Mouse (Mus musculus) heart, adult 9 months (tissue): ENCODE data around the gene Gtf2a2.

Source experiments
- DNase-seq, 2 experiments: peaks; one replicate each; pipeline ENCODE4 v3.0.0; 2022; ENCODE audit warnings: low spot score in 2 of 2

The Gtf2a2 gene

DNA sequence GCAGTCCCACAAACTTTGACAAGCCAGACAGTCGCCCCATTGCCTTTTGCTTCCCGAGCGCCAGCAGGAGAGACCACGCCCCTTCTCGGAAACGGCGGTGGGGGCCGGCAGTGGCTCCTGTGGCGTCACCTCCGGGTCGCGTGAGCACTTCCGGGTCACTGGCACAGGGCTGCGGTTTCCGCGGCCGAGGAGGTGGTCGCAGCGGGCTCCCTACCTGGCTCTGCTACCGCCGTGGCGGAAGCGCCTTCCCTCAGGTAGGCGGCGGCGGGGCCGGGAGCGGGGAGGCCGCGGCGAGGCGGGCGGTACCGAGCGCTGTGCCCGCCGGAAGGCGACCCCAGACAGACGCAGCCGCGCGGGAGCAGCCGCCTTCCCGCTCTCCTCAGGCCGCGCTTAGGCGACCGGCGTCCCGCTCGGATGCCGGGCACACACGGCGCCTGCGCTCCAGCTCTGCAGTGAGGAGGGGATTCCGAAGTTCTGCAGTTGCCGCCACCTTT is at the start of gene Gtf2a2:
Gene Gtf2a2 (plus strand): TSS at position 143 of the 494 bp plus-strand sequence.
- DNase-seq: peak; percentile 90 to 91

DNA sequence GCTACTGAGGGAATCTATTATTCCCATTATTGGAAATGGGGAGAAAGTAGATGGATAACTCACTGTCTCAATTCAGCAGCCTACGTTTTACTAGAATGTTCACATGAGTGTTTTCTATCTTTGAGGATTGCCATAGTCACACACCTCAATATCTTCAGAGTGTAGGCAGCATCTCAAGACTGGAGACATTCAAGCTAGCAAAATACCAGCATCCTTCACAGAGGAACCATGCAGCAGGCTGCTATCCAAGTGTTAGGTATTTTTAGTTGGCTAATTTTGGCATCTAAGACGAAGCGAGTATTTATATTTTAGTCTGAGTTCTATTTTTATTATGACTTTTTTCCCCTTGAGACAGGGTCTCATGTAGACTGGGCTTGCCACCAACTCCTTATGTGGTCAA is 48.0 kb upstream of the Gtf2a2 start:
- peak; percentile 6 to 17 for DNase-seq

DNA sequence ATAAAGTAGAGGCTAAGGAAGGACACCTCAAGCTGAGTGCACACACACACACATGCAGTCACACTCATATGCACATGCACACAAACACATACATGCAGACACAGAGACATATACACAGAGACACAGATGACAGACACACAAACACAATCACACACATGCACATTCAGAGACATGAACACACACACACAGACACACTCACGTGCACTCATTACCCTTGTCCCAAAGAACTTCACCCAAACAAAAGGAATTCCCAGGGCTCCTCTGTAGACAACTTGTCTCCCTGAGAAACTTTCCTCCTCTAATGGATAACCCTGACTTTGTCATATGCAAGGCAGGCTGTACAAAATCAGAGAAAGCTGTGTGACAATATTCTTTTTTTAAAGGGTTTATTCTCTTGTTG is 26.8 kb upstream of the Gtf2a2 start:
- DNase-seq: no peak

DNA sequence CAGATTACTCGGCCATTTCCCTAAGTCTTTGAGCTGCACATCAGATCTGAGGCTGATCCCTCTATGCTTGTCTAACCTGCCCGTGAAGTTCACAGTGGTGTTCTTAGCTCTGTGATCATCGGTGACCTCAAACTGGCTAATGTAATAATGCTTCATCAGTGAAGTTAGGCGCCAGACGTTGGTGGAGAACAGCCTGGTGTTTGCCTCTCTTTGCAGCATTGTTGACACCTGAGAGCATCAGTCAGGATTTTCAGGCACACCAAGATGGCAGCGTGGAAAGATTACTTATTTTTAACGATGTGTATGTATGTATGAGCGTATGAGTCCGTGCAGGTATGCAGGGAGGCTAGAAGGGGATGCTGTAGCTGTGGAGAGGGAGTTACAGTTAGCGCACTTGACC is 26.3 kb upstream of the Gtf2a2 start:
- DNase-seq: no peak

DNA sequence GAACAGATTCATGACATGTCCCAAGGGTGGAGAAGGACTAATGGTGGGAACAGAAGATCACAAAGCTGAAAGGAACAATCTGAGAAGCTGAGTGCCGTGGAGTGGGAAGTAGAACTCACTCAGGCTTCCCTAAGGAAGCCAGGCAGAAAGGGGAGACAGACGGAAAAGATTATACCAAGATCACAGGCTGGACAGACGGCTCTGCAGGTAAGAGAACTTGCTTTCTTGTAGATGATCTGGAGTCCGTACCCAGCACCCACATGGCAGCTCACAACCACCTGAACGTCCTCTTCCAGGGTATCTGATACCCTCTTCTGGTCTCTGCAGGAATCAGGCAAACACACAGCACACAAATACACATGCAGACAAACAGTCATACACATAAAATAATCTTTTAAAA is 25.8 kb upstream of the Gtf2a2 start:
- DNase-seq: no peak

DNA sequence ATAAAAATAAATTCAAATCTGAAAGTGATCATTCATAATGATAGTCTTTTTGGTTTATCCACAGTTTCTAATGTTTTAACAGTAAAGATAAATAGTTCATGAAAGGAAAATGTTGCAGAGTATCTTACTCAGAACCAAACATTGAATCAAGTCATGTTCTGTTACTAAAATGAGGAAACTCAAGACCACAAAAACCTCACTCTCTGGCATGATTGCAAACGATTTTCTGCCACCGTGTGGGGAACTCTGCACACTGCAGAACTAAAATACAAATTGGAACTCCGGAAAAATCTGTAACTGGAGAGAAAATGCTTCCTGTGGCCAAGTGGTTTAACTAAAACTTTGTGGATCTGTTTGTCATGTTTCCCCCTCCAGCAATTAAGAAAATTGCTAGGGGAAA is 24.8 kb upstream of the Gtf2a2 start:
- peak; percentile 25 to 71 for DNase-seq

DNA sequence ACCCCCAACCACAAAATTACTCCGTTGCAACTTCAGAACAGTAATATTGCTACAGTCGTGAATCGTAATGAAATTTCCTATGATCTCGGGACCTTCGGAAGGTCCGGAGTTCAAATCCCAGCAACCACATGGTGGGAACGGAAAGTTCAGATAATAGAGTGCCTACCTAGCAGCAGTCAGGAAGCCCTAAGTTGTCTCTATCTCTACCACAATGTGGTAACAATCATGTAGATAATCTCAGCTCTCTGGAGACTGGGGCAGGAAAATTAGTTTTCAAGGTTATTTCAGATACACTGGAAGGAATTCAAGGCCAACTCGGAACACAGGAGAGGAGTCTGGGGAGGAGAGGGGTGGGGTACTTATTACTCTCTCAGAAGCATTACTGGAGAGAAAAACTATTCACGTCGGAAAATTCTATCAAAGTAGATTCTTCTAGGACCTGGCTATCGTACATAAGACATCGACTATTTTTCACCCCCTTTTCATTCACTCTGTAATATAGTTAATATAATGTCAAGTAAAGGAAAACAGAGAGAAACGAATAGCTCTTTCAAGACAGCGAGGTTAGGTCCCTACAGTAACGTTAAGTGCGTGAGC is 23.5 kb upstream of the Gtf2a2 start:
- no peak for DNase-seq

DNA sequence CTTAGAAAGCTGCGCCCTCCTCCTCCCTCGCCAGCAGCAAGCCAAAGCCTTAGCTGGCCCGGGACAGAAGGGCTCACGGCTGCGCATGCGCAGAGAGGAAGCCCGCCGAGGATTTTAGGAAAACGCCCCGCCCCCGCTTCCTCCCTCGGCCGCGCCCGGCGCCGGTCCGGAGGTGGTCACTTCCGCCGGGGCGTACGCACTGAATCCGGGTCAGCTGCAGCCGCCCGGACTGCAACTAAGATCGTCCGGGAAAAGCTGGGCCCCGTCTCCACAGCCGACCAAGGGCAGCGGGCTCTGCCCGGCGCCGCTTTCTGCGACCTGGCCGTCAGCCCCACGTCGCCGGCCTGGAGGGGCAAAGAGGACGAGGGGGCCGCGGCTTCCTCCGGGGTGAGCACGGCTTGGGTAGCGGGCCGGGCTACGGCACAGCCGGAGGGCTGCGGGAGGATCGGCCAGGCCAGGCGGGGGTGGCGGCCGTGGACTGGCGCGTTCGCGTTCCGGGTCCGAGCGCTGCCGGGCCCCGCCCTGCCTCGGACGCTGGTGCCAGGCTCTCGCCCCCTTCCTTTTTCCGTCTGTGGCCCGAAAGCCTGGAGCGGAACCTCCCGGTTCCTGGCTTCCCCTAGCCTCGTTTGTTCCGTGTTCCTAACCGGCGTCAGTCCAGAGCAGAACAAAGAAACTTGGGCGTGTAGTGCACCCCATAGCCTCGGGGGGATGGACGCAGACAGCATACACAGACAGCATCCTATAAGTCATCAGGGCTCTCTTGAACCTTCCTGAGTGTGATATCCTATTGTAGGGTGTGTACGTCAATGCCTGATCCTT is 22.8 kb upstream of the Gtf2a2 start, which contains the start of gene Bnip2:
Gene Bnip2 (plus strand): TSS at position 164 of the 819 bp plus-strand sequence.
- DNase-seq: peak; percentile 96 to 97

DNA sequence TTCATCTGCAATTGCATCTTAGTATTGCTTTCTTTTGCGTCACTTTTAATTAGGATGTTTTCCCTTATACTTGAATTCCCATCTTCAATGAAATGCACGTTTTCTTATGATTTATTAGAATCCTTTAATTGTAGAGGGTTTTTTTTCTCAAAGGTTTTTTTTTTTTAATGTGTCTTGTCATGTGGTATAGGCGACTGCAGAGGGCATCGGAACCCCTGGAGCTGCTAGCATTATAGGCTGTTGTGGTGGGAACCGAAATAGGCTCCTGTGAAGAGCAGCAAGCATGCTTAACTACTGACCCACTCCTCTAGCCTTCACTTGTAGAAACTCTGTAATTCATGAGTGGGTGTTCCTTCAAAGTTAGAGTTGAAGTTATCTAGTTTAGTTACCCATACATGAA is 22.0 kb upstream of the Gtf2a2 start:
- no peak for DNase-seq

DNA sequence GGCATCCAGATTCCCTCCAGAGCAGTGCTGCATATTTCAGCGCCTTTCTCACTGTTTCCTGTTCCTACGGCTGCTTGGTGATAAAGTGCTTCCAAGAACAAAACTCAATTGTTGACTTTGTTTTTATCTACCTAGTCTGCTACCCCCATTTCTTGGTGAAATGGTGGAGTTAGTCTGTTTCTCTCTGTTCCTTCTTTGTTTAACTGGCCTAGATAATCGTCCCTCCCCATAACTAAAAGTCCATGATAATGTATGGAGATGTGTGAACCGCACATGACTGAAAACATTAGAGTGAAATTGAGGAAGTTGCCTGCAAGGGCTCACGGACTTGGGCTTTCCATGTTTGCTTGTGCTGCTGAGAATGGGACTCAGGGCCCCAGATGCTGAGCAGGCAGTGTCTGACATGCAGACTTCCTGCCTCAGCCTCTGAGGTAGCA is 19.5 kb upstream of the Gtf2a2 start:
- peak in 1 of 2 experiments; percentile 12 for DNase-seq

DNA sequence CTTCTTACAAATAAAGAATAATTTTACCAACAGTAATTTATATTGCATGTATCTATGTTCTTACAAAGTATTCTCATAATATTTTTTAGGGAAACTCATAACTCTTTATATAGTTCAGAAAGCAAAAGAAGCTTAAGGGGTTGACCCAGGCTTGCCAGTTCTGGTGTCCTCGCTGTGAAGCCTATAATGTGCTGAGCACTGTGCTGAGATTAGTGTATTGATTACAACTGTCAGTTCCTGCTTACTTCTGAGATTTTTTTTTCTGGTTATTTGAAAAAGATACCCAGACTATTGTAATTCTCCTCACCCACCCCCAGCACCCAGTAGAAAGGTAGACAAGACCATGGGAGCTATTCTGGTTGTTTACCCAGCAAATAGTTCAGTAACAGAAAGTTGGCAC is 18.9 kb upstream of the Gtf2a2 start:
- no peak for DNase-seq

DNA sequence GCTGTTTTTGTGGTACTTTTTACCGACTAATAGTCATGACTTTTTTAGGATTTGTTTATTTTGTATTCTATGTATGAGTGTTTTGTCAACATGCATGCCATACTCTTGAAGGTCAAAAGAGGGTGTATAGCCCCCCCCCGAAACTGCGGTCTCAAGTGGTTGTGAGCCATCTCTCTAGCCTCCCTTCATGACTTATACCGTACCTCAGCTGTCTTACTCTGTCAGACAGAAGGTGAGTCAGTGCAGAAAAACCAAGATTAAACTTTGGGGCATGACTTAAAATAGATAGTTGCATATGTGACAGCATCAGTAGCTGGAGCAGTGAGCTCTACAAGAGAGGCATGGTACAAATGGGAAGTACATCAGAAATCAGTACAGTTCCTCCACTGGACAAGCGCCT is 17.8 kb upstream of the Gtf2a2 start:
- no peak for DNase-seq

DNA sequence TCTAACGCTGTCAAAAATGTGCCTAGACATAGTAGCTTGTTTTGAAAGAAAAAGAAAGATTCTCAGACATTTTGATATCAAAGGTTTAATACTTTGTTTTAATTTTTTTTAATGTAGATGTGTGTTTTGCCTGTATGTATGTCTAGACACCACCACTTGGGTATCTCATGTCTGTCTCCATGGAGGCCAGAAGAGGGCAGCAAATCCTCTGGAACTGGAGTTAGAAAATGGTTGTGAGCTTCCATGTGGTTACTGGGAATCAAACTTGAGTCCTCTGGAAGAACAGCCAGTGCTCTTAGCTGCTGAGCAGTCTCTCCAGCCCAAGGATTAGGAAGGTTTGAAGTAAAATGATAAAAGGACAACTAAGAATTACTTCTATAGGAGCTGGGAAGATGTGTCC is 13.0 kb upstream of the Gtf2a2 start:
- DNase-seq: no peak

DNA sequence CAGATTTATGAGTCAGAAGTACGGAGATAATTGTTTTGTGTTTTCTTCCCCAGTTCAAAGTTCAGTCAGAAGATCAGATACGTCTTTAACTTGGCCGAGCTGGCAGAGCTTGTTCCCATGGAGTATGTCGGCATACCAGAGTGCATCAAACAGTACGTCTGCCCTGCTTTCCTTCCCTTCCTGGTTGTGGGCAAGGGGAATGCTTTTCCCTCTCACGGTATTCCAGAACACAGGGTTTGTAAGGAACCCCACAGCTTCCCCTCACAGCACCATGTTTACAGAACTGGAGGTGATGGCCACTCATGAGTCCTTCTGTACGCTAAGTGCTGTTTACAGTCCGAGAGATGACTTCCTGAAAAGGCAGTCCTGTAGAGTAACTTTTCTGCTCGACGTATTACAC is 8.8 kb upstream of the Gtf2a2 start:
- no peak for DNase-seq

DNA sequence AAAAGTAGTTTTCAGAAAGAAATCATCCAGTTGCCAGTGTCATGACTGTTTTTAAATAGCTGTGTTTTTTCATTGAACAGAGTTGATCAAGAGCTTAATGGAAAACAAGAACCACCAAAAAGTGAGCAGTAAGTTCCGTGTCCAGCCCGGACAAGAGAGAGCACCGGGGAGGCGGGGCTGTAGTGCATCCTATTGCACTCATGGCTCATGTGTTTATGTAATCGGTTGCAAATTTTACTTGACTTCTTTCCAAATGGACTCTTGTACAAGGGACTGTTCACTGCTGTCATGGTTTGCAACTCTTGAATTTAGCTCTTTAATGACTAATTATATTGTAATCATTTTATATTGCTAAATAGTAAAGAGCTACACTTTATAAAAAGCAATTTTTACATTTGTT is 5.4 kb upstream of the Gtf2a2 start:
- no peak for DNase-seq

DNA sequence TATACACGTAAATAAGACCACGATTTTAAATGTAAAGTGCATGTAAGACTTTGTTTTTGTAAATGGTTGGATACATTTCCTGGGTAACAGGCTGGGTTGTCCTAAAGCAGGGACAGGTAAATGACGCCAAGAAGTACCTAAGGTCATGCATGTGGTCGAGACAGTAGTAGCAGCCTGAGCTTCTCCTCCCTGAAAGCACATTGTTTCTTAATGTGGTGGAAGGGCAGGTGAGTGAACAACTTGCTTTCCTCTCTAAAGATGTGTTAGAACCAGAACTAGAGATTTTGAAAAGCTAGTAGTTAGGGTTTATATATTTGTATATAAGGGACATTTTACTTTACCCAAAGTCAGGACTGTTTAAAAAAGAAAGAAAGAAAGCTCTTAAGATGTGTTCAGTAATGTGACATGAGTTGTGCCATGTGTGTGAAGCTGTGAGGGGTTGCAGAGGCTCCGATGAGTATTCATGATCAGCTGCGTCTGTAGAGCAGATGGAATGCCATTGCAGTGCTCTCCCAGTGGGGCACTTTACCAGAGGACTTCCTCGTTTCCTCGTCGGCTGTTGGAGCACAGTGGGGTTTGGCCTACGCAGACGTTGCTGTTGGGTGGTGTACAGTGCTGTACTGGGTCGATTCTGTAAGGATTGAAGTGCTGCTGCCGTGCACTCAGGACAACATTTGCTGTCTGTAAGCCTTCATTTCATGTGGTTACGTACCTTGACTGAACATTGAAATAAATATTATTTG is 4.7 kb upstream of the Gtf2a2 start:
- DNase-seq: no peak

DNA sequence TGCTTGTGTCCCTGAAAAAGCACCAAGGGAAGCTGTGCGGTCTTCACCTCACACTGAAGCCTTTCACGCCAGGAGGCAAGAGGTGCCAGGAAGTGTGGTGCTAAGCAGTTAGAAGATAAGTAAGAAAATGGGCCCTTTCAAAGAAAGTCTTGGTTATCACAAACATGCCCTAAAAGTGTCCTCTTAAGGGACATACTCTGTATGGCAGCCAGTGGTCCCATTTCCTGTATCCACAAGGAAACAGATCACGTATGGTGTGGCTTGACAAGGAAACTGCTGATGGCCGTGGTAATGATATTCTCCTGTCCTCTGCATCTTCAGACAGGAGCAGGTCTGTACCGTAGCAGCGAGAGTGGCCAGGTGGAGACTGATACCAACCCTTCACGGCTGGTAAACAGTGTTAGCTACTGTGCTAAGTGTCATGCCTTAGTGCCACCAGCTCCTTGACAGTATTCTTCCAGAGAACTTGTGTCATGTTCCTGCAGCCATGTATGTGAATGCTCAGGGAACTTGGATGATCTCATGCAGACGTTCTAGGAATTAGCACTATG is 2.5 kb upstream of the Gtf2a2 start:
- no peak for DNase-seq

DNA sequence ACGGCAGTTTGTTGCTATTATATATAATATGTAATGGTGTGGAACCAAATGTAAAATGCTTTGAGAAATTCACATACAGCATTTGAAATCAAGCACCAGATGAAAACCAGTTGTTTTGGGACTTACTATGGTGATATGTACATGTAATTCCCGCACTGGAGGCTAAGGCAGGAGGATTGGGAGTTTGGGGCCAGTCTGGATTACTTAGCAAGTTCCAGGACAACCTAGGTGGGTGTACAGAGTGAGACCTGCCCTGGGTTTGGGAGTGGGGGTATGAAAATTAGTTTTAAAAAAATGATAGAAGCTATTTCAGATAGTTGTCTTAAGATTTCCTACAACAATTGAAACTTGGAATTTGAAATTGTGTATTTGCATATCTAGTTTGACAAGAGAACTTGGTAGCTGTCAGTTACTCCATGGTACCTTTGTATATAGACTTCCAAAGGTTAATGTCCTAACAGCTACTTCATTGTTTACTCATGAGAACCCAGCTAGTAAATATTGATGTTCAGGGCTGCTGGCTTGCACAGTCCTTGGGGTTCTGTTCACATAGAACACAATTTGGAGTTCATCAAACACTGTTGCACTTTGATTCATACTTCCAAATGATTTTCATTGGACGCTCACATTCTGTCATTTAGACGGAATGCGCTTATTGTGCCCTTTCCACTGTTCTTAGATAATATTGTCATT is 1.4 kb upstream of the Gtf2a2 start:
- no peak for DNase-seq

DNA sequence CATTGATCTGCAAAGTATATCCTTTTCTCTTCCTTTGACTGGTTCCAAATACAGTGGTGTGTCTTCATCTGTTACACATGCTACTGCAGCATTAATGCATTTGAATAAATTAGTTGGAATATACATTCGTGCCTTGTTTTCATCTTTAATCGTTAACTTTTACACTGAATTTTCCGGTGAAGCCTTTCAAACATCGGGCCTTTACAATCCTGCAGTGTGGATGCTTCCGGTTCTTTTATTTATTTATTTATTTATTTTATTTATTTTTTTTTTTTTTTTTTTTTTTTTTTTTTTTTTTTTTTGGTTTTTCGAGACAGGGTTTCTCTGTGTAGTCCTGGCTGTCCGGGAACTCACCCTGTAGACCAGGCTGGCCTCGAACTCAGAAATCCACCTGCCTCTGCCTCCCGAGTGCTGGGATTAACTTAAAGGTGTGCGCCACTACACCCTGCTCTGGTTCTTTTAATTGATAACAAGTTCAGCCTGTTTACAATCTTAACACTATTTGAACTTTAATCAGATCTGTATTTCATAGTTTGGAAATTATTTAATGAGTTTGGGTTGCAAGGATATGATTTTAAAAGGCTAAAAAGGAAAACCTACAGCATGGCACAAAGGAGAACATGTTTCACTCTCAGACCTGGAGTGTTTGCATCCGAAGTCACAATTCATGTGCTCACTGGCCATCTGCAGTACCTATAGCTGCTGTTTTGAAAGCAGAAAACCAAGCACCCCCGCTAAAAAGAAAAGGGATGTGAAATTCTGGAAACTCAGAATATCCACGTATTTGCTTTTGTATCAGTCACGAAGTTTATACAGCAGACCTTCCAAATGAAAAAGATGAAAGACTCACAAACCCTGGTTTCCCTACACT is 578 bp upstream of the Gtf2a2 start:
- DNase-seq: no peak

DNA sequence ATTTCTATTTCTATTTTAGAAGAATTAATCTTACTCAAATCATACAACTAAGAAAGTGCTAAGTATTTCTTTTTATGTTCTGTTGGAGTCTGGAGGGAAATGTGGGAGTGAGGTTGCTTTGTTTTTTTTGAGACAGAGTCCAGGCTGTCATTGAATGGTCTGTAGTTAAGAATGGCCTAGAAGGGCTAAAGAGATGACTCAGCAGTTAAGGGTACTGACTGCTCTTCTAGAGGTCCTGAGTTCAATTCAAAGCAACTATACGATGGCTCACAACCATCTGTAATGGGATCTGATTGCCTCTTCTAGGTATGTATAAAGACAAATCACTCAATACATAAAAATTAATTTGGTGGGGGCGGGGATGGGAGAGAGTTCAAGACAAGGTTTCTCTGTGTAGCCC is 3.3 kb downstream of the Gtf2a2 start:
- DNase-seq: no peak

DNA sequence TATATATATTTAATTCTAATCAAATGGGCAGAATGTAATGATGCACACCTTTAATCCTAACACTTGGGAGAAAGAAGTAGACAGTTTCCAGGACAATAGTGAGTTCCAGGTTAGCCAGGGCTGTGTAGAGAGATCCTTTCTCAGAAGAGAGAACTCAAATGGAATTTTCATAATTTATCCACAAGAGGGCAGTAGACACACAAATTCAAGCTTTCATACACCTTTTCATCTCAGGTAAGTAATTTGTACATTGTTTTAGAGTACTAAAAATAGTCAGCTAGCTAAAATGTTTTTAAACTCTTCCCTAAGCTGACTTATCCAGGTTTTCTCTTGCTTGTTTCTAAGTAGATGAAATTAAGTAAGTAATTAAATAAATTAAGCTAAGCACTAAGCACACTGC is 6.5 kb downstream of the Gtf2a2 start:
- no peak for DNase-seq
